Mouse (Mus musculus): ENCODE measurements around the gene Eif4enif1.
"Not testable (repeated sequence)": the region's sequence is repeated elsewhere in the genome, so short reads cannot be mapped to it uniquely, and the experiment has no call there.

Eif4enif1 gene

DNA sequence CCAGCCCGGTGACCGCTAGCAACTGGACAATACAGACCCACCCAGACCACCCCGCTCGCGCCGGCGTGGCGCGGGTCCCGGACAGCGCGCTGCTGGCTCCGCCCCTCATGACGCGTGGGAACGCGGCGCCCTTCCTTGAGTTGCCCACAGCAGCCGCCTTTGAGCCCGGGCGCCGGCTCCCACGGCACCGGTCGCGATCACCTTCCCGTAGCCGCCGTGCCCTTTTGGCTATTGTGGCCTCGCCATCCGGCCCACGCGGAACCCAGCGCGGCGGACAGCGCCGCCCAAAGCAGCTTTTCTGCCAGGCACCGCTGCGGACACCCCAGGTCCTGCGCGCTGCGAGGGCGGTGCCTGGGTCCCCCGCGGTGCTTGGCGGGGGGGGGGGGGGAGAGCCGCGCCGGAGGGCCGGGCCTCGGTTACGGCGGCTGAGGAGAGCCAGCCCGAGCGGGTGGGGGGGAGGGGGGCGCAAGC is at the start of gene Eif4enif1:
TSS of gene Eif4enif1 (plus strand) at position 162 of the 471 bp plus-strand sequence.
- peak; percentile 79 for DNase-seq (ENCODE audit: extremely low spot score, low read depth, low spot score)

GRCm38 (mm10) chr11:3153666-3154397 is 48.4 kb upstream of the Eif4enif1 start:
- DNase-seq (ENCODE audit: extremely low spot score, low read depth, low spot score), result not testable (repeated sequence)

GRCm38 (mm10) chr11:3156991-3157390 is 45.2 kb upstream of the Eif4enif1 start:
- DNase-seq (ENCODE audit: extremely low spot score, low read depth, low spot score), result not testable (repeated sequence)

GRCm38 (mm10) chr11:3157996-3158395 is 44.2 kb upstream of the Eif4enif1 start:
- DNase-seq (ENCODE audit: extremely low spot score, low read depth, low spot score), result not testable (repeated sequence)

DNA sequence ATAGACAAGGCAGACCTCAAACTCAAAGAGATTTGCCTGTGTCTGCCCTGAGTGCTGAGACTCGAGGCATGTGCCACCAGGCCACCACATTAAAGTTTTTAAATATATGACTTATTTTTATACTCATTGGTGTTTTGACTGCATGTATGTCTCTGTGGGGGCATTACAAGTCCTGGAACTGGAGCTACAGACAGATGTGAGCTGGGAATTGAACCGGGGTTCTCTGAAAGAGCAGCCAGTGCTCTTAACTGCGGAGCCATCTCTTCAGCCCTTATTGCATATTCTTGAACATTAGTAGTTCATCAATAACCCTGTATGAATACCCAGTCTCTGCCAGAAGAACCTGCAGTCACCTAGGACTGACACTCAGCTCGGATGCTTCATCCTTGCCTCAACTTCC is 43.4 kb upstream of the Eif4enif1 start:
- not testable (repeated sequence) for DNase-seq (ENCODE audit: extremely low spot score, low read depth, low spot score)

DNA sequence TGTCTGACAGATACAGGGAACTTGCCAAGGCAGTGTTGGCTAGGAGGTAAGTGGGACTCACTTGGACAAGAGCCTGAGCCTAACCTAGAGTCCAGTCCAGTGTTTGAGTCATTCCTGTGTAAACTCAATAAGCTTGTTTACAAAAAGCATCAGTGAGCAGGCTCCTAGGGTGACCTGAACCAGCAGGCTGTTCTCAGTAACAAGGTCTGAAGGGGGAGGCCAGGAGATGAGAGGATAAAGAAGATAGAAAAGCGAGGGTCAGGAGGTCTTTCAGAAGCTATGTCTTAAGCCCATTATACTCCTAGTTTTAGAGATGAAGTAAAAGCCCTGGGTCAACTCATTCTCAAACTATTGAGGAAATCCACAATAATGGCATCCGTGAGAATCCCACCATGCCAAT is 40.8 kb upstream of the Eif4enif1 start:
- not testable (repeated sequence) for DNase-seq (ENCODE audit: extremely low spot score, low read depth, low spot score)

- DNase-seq (ENCODE audit: extremely low spot score, low read depth, low spot score), result not testable (repeated sequence)
Observed at GRCm38 (mm10) chr11:3162236-3162897, 39.8 kb upstream of the Eif4enif1 start.

DNA sequence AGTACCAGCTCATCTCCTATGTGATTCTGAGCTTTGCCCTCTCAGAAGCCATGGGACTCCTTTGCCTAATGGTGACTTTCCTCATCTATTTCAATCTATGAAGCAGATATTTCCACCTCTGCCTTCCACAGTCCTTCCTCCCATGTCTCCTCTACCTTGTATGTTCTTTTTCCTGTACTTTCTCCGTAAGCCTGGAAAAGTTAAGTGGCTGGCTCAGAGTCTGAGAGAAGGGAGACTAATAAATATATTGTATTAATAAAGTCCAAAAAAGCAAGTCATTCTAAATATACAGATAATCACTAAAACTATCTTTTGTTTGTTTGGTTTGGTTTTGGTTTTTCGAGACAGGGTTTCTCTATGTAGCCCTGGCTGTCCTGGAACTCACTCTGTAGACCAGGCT is 39.1 kb upstream of the Eif4enif1 start:
- DNase-seq (ENCODE audit: extremely low spot score, low read depth, low spot score), result not testable (repeated sequence)

DNA sequence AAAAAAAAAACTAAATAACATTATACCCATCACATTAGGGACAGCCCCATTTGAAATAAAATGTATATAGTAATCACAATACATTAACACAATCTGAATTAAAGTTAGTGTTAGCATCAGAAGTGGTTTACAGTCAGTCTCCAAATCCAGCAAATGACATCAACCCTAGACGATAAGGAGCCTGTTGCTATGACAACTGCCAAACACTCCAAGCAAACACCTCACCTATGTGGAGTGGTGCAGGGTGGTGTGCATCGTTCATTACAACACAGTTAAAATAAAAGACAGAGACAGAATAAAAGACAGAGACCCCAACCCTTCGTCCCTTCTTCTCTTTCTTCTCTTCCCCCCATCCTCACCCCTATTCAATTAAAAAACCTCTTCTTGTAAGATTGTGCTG is 38.5 kb upstream of the Eif4enif1 start:
- DNase-seq (ENCODE audit: extremely low spot score, low read depth, low spot score), result not testable (repeated sequence)

DNA sequence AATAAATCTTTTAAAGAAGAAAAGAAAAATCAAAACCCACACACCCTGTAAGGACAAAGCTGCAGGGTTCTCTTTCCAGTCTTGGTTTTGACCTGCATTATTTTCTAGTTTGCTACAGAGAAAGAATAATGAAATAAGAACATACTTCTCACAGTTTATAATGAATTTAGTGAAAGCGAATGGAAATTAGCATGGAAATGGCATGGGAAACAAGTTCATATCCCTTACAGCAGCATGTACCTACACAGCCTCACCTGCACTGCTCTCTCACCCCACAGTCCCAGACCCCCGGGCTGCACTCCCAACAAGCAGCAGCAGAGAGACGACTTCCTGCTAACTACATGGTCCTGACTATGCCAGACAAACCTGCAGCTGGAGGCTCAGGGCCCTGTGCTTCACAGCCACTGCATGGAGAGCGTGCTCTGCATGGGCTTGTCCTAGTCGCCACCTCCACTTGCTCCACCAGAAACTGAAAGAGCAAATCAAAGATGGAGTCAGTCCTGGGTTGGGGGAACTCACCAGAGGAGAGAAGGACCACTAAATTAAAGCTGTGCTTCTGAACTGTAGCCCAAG is 36.9 kb upstream of the Eif4enif1 start:
- not testable (repeated sequence) for DNase-seq (ENCODE audit: extremely low spot score, low read depth, low spot score)

- not testable (repeated sequence) for DNase-seq (ENCODE audit: extremely low spot score, low read depth, low spot score)
Observed at GRCm38 (mm10) chr11:3166321-3166720, 35.9 kb upstream of the Eif4enif1 start.

GRCm38 (mm10) chr11:3167129-3167528 is 35.1 kb upstream of the Eif4enif1 start:
- DNase-seq (ENCODE audit: extremely low spot score, low read depth, low spot score), result not testable (repeated sequence)

DNA sequence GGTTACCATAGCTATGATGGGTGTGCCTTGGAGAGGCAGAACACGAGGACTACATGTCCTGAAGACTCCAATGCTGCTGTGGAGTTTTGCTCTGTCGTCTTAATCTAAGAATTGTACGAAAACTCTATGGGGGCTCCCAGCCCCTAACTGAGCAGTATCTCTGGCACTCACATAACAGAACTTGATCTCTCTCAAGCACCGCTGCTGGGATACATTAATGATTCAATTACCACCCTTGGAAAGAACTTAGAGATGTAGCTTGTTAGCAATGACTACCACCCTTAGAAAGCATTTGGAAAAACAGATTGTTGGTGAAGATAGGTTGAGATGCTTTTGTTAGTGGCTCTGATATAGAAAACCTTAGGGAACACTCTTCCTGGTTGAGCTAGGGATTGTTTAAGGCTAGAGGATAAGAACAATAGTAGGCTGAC is 34.6 kb upstream of the Eif4enif1 start:
- DNase-seq (ENCODE audit: extremely low spot score, low read depth, low spot score), result not testable (repeated sequence)

DNA sequence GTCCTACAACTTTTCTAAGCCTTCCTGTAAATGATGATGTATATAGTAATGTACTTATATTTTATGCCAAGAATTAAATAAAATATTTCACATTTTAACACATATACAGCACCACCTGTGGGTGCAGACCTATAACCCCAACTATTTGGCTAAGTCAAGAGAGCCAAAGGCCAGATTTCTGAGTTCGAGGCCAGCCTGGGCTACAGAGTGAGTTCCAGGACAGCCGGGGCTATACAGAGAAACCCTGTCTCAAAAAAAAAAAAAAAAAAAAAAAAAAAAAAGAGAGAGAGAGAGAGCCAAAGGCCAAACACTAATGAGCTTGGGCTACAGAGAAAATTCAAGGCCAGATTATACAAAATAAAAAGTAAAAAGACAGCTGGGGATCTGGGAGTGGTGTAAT is 33.1 kb upstream of the Eif4enif1 start:
- not testable (repeated sequence) for DNase-seq (ENCODE audit: extremely low spot score, low read depth, low spot score)

DNA sequence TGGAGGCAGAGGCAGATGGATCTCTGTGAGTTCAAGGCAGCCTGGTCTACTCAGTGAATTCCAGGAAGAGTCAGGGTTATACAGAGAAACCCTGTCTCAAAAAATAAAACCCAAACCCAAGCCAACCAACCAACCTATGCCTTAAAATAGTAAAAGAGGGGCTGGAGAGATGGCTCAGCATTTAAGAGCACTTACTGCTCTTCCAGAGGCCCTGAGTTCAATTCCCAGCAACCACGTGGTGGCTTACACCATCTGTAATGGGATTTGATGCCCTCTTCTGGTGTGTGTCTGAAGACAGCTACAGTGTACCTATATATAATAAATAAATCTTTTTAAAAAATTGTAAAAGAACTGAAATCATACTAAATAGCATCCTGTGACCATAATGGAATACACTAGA is 30.3 kb upstream of the Eif4enif1 start:
- not testable (repeated sequence) for DNase-seq (ENCODE audit: extremely low spot score, low read depth, low spot score)

DNA sequence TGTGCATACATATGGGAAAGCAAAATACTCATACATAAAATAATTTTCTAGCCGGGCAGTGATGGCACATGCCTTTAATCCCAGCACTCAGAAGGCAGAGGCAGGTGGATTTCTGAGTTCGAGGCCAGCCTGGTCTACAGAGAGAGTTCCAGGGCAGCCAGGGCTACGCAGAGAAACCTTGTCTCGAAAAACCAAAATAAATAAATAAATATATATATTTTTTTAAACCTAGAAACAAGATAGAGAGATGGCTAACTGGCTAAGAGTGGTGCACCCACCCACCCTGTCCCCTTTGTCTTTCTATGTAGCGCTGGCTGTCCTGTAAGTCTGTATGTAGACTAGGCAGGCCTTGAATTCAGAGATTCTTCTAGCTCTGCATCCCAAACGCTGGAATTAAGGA is 29.7 kb upstream of the Eif4enif1 start:
- DNase-seq (ENCODE audit: extremely low spot score, low read depth, low spot score), result not testable (repeated sequence)

GRCm38 (mm10) chr11:3173425-3174318 is 28.5 kb upstream of the Eif4enif1 start:
- DNase-seq (ENCODE audit: extremely low spot score, low read depth, low spot score), result not testable (repeated sequence)

GRCm38 (mm10) chr11:3178968-3179725 is 23.0 kb upstream of the Eif4enif1 start:
- not testable (repeated sequence) for DNase-seq (ENCODE audit: extremely low spot score, low read depth, low spot score)

- not testable (repeated sequence) for DNase-seq (ENCODE audit: extremely low spot score, low read depth, low spot score)
Observed at GRCm38 (mm10) chr11:3179726-3180092, 22.5 kb upstream of the Eif4enif1 start.

Data from hindlimb bud, embryonic 11.5 days (tissue).